Mouse (Mus musculus): ENCODE data around the gene Cuedc1.

GRCm38 (mm10) chr11:88158842-88159246 lies 61.0 kb downstream of the Cuedc1 start:
- TF ChIP-seq POLR2A (IDR thresholded peaks at IDR 0.05; ENCODE audit: borderline replicate concordance, extremely low read depth, insufficient read depth, insufficient read length, poor library complexity, severe bottlenecking): no peak
- no peak for TF ChIP-seq CTCF (IDR thresholded peaks at IDR 0.05; ENCODE audit: borderline replicate concordance, extremely low read depth, insufficient read depth, insufficient read length)

Measured in brain, embryonic 14.5 days (tissue).